Mouse (Mus musculus): ENCODE measurements around the gene Fbxo36. TPM values are rescaled to one million over a fixed set of nuclear protein-coding genes. Genes with fewer than 3 reads are reported as not detected.

Fbxo36 gene
- polyA plus RNA-seq, 1 experiment from 2014 or later: 6.9 TPM

DNA sequence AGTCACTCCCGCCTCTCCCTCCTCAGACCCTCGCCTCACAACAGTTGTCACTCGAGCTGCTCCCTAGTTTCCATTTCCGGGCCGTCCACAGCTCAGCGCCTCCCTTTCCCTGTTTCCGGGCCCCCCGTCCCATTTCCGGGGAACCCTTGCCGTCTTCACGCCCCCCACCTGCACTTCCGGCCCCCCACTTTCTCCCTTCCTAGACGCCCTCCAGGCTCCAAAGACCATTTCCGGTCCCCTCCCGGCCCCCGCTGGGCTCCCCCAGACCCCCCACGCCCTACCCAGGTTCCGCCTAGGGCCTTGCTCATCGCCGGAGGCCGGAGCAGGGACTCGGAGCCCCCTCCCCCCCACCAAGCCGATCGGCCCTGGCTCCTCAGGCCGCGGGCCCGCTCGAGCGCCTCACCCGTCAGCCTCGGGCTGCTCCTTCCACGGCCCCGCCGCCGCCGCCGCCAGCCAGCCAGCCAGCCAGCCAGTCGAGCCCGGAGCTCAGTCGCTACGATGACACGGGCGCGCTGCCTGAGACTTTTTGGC, 955 bp upstream of the Fbxo36 start:
- H3K4me1 ChIP-seq (ENCODE audit: control insufficient read depth, insufficient read depth, low read length): peaks cover 19% of the 10 kb centered on the region

DNA sequence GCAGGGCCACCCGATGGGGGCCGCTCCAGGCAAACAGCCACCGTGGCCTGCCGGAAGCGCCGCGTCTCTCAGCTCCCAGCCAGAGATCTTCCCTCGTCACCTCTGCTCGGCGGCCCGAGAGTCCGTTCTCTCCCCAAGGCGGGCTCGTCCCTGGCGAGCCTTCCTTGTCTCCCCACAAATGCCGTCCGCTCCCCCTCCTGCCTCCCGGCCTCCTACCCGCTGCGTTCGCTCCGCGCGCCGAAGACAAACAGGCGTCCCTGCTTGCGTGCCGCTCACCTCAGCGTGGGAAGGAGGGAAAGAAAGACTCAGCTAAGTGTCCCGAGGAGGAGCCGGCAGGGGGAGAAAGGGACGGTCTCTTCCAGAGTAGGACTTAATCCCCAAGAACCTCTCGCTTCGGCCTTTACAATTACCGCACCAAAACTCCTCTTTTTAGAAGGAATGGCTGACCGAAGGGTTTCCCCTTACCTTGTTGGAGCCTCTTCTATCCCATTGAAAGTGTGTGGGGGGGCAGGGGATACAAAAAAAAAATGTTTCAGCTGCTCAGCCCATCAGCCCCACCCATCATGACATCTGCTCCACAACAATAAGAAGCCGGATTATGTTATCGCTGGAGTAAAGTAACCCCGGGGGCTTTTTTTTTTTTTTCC, 500 bp downstream of the Fbxo36 start, which contains the start of gene Trip12:
TSS of gene Trip12 (minus strand) at position 499 of the 647 bp plus-strand sequence.
- Histone ChIP-seq H3K4me2 (ENCODE audit: low read depth, low read length) (peak within 1 kb of the TSS; percentile 88), H3K36me3 (ENCODE audit: control insufficient read depth, insufficient read depth) (no peaks in the 10 kb centered on the region; the same call in 1 of the 2 replicates), H3K9ac (ENCODE audit: low read length) (peak within 1 kb of the TSS; percentile 100), H3K27ac (ENCODE audit: low read length) (peak within 1 kb of the TSS; percentile 99), H3K9me3 (replicated peaks; ENCODE audit: control insufficient read depth, low read length) (no peaks in the 10 kb centered on the region), H3K4me1 (ENCODE audit: control insufficient read depth, insufficient read depth, low read length) (peaks cover 19% of the 10 kb centered on the region), H3K4me3 (ENCODE audit: low read length) (peak within 1 kb of the TSS; percentile 100), H3K27me3 (ENCODE audit: control insufficient read depth, insufficient read depth, low read length) (no peaks in the 10 kb centered on the region)
- WGBS: 0% methylated on average over 39 of the region's 39 CpGs
- ATAC-seq (replicated peaks; ENCODE audit: extremely low read depth, insufficient read depth, low FRiP score): peak; percentile 25

More for the DNA sequence above, 955 bp upstream of the Fbxo36 start:
- Histone ChIP-seq H3K4me3 (ENCODE audit: low read length) (peak overlapping the region; percentile 100), H3K27me3 (ENCODE audit: control insufficient read depth, insufficient read depth, low read length) (no peaks in the 10 kb centered on the region), H3K9ac (ENCODE audit: low read length) (peak overlapping the region; percentile 100), H3K9me3 (replicated peaks; ENCODE audit: control insufficient read depth, low read length) (no peaks in the 10 kb centered on the region), H3K27ac (ENCODE audit: low read length) (peak overlapping the region; percentile 99), H3K4me2 (ENCODE audit: low read depth, low read length) (peak overlapping the region; percentile 81), H3K36me3 (ENCODE audit: control insufficient read depth, insufficient read depth) (no peaks in the 10 kb centered on the region)
- ATAC-seq (replicated peaks; ENCODE audit: extremely low read depth, insufficient read depth, low FRiP score): peak; percentile 47
- 0% methylated on average over 35 of the region's 44 CpGs for WGBS

DNA sequence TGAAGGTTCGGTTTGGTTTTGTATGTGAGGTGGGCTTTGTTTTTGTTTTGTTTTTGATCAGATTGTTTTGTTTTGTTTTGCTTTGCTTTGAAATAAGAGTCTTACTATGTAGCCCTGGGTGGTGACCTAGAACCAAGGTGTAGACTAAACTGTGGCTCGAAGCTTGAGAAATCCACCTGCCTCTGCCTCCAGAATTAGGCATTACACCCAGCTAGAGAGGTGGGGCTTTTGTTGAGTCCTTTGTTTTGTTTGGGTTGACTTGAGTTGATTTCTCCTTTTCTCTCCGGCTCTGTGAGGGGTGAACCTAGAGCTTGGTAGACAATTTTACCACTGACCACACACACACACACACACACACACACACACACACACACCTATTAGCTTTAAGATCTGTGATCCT, 1.4 kb downstream of the Fbxo36 start:
- no peak overlapping the region for H3K4me3 ChIP-seq (ENCODE audit: low read length)
- peaks cover 18% of the 10 kb centered on the region for H3K4me1 ChIP-seq (ENCODE audit: control insufficient read depth, insufficient read depth, low read length)
- no peaks in the 10 kb centered on the region; the same call in 1 of the 2 replicates for H3K36me3 ChIP-seq (ENCODE audit: control insufficient read depth, insufficient read depth)
- H3K27me3 ChIP-seq (ENCODE audit: control insufficient read depth, insufficient read depth, low read length): no peaks in the 10 kb centered on the region
- H3K27ac ChIP-seq (ENCODE audit: low read length): no peak overlapping the region
- no peak for ATAC-seq (replicated peaks; ENCODE audit: extremely low read depth, insufficient read depth, low FRiP score)
- peak overlapping the region; percentile 100; the same call in 1 of the 2 replicates for H3K9ac ChIP-seq (ENCODE audit: low read length)
- no peaks in the 10 kb centered on the region for H3K9me3 ChIP-seq (replicated peaks; ENCODE audit: control insufficient read depth, low read length)
- peak overlapping the region; percentile 88 for H3K4me2 ChIP-seq (ENCODE audit: low read depth, low read length)
- WGBS: 71% methylated on average over 3 of the region's 3 CpGs

DNA sequence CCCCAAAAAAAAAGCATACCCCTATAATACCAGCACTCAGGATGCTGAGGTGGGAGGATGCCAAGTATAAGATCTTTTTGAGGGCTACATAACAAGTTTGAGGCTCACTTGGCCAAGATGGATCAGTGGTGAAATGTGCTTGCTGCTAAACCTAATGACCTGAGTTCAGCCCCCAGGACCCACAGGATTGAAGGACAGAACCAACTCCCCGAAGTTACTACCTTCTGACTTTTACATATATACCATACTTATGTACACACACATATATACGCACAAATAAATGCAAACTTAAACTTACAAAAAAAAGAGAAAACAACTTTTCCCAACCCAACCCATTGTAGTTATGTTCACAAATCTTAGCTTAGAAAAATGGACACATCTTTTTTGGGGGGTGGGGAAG, 3.7 kb downstream of the Fbxo36 start:
- no peak overlapping the region for H3K4me3 ChIP-seq (ENCODE audit: low read length)
- H3K27ac ChIP-seq (ENCODE audit: low read length): no peak overlapping the region
- ATAC-seq (replicated peaks; ENCODE audit: extremely low read depth, insufficient read depth, low FRiP score): no peak
- H3K27me3 ChIP-seq (ENCODE audit: control insufficient read depth, insufficient read depth, low read length): no peaks in the 10 kb centered on the region
- no peak overlapping the region for H3K4me2 ChIP-seq (ENCODE audit: low read depth, low read length)
- no peaks in the 10 kb centered on the region for H3K9me3 ChIP-seq (replicated peaks; ENCODE audit: control insufficient read depth, low read length)
- no peak overlapping the region for H3K9ac ChIP-seq (ENCODE audit: low read length)
- 92% methylated on average over 2 of the region's 2 CpGs for WGBS
- no peaks in the 10 kb centered on the region; the same call in 1 of the 2 replicates for H3K36me3 ChIP-seq (ENCODE audit: control insufficient read depth, insufficient read depth)
- peaks cover 7% of the 10 kb centered on the region; the same call in 1 of the 2 replicates for H3K4me1 ChIP-seq (ENCODE audit: control insufficient read depth, insufficient read depth, low read length)

DNA sequence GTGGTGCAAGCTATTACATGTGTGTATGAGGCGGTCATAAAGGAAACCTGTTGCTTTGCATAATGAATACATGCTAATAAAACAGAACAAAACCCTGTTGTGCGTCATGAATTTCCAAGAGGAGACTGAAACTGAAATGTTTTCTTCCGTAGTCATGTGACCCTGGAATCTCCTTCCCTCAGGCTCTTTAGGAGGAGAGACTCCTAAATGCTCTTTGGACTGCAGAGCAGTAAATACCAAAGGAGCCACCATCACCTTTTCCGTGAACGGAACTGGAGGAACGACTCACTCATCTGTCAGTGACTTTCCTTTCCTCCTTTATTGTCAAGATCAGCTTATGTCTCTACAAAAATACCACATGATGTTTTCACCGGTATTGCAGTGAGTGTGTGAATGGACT, 8.1 kb downstream of the Fbxo36 start:
- 87% methylated on average over 7 of the region's 7 CpGs for WGBS
- Histone ChIP-seq H3K27ac (ENCODE audit: low read length) (no peak overlapping the region), H3K27me3 (ENCODE audit: control insufficient read depth, insufficient read depth, low read length) (no peaks in the 10 kb centered on the region), H3K9me3 (replicated peaks; ENCODE audit: control insufficient read depth, low read length) (no peaks in the 10 kb centered on the region), H3K4me2 (ENCODE audit: low read depth, low read length) (no peak overlapping the region), H3K4me3 (ENCODE audit: low read length) (no peak overlapping the region), H3K4me1 (ENCODE audit: control insufficient read depth, insufficient read depth, low read length) (no peaks in the 10 kb centered on the region), H3K36me3 (ENCODE audit: control insufficient read depth, insufficient read depth) (no peaks in the 10 kb centered on the region; the same call in 1 of the 2 replicates), H3K9ac (ENCODE audit: low read length) (no peak overlapping the region)
- no peak for ATAC-seq (replicated peaks; ENCODE audit: extremely low read depth, insufficient read depth, low FRiP score)

DNA sequence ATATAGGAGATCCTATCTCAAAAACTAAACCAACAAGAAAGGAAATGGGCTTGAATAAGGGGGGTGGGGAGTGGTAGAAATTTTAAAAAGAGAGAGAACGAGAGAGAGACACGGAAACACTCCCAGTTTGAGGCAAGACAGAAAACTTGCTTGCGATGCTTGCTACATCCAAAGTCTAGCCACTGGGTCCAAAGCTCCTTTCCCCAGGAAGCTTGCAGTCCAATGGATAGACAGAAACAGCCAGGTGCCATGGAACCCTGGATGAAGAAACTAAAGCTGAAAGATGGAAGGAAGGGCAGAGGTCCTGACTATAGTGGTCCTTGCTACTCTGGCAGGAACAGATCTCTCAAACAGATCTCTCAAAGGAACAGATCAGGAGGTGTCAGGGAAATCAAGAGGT, 8.7 kb downstream of the Fbxo36 start:
- no peaks in the 10 kb centered on the region for H3K9me3 ChIP-seq (replicated peaks; ENCODE audit: control insufficient read depth, low read length)
- no peak overlapping the region for H3K9ac ChIP-seq (ENCODE audit: low read length)
- no peaks in the 10 kb centered on the region; the same call in 1 of the 2 replicates for H3K36me3 ChIP-seq (ENCODE audit: control insufficient read depth, insufficient read depth)
- H3K27ac ChIP-seq (ENCODE audit: low read length): no peak overlapping the region
- no peak overlapping the region for H3K4me2 ChIP-seq (ENCODE audit: low read depth, low read length)
- no peak overlapping the region for H3K4me3 ChIP-seq (ENCODE audit: low read length)
- H3K4me1 ChIP-seq (ENCODE audit: control insufficient read depth, insufficient read depth, low read length): no peaks in the 10 kb centered on the region
- 89% methylated on average over 3 of the region's 3 CpGs for WGBS
- ATAC-seq (replicated peaks; ENCODE audit: extremely low read depth, insufficient read depth, low FRiP score): no peak
- H3K27me3 ChIP-seq (ENCODE audit: control insufficient read depth, insufficient read depth, low read length): no peaks in the 10 kb centered on the region

DNA sequence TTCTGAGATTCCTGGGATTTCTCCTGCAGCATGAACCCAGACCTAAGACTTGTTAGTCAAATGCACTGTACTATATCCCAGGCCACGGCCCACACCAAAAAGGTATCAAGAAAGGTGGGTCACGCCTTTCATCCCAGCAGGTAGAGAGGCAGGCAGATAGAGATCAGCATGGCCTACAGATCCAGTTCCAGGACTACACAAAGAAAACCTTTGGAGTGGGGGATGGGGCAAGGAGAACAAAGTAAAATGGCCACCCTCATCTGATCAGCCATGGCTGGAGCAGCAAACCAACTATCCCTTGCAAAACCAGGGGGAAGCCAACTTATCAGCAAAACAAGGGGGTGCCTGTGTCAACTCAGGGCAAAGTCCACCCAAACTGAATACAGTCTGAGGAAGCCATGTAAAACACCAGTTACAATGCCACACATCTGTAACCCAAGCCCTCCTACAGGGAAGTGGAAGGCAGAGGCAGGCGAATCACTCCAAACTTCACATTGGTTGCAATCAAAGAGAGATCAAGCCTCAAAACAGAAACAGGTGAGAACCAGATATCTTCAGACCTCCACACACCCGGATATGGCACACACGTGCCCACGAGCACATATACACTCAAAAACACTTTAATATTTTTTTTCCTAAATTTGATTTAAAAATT, 9.3 kb downstream of the Fbxo36 start:
- H3K27ac ChIP-seq (ENCODE audit: low read length): no peak overlapping the region
- no peak overlapping the region for H3K9ac ChIP-seq (ENCODE audit: low read length)
- H3K27me3 ChIP-seq (ENCODE audit: control insufficient read depth, insufficient read depth, low read length): no peaks in the 10 kb centered on the region
- H3K4me3 ChIP-seq (ENCODE audit: low read length): no peak overlapping the region
- no peak overlapping the region for H3K4me2 ChIP-seq (ENCODE audit: low read depth, low read length)
- no peaks in the 10 kb centered on the region; the same call in 1 of the 2 replicates for H3K36me3 ChIP-seq (ENCODE audit: control insufficient read depth, insufficient read depth)
- ATAC-seq (replicated peaks; ENCODE audit: extremely low read depth, insufficient read depth, low FRiP score): no peak
- no peaks in the 10 kb centered on the region for H3K9me3 ChIP-seq (replicated peaks; ENCODE audit: control insufficient read depth, low read length)
- 94% methylated on average over 6 of the region's 6 CpGs for WGBS
- H3K4me1 ChIP-seq (ENCODE audit: control insufficient read depth, insufficient read depth, low read length): no peaks in the 10 kb centered on the region

DNA sequence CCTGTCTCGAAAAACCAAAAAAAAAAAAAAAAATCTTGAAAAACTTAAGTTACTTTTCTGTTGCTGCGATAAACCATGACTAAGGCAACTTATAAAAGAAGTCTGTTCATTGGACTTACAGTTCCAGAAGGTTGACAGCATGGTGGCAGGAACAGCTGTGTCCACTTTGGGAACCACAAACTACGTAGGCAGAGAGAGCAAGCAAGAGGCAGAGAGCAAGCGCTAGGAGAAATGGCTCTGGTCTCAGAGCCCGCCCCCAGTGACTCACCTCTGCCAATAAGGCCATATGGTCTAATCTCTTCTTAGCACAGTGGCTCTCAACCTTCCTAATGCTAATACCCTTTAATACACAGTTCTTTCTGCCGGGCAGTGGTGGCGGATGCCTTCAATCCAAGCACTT, 10.2 kb downstream of the Fbxo36 start:
- Histone ChIP-seq H3K4me3 (ENCODE audit: low read length) (no peak overlapping the region), H3K27ac (ENCODE audit: low read length) (no peak overlapping the region), H3K9ac (ENCODE audit: low read length) (no peak overlapping the region), H3K4me2 (ENCODE audit: low read depth, low read length) (no peak overlapping the region), H3K4me1 (ENCODE audit: control insufficient read depth, insufficient read depth, low read length) (no peaks in the 10 kb centered on the region), H3K9me3 (replicated peaks; ENCODE audit: control insufficient read depth, low read length) (no peaks in the 10 kb centered on the region), H3K36me3 (ENCODE audit: control insufficient read depth, insufficient read depth) (no peaks in the 10 kb centered on the region), H3K27me3 (ENCODE audit: control insufficient read depth, insufficient read depth, low read length) (no peaks in the 10 kb centered on the region)
- WGBS: 93% methylated on average over 7 of the region's 7 CpGs
- no peak for ATAC-seq (replicated peaks; ENCODE audit: extremely low read depth, insufficient read depth, low FRiP score)

DNA sequence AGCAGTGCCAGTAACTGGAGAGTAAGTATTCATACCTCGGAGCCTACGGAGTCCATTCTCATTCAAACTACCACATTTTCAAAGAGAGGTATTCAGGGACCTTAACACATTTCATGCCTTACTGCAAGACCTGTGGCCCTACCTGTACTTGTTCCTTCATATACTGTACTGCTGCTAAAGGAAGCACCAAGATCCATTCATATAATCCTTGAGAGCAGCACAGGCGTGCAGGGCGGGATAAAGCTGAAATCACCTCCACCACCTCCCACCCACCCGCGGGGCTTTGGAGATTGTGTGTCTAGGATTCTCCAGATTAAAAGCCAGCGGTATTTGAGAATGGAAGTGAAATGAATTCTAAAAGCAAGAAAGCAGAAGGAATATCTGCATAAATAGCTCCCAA, 10.8 kb downstream of the Fbxo36 start:
- no peak overlapping the region for H3K27ac ChIP-seq (ENCODE audit: low read length)
- H3K9me3 ChIP-seq (replicated peaks; ENCODE audit: control insufficient read depth, low read length): no peaks in the 10 kb centered on the region
- H3K27me3 ChIP-seq (ENCODE audit: control insufficient read depth, insufficient read depth, low read length): no peaks in the 10 kb centered on the region
- H3K4me3 ChIP-seq (ENCODE audit: low read length): no peak overlapping the region
- H3K4me2 ChIP-seq (ENCODE audit: low read depth, low read length): no peak overlapping the region
- H3K36me3 ChIP-seq (ENCODE audit: control insufficient read depth, insufficient read depth): no peaks in the 10 kb centered on the region
- H3K4me1 ChIP-seq (ENCODE audit: control insufficient read depth, insufficient read depth, low read length): no peaks in the 10 kb centered on the region
- WGBS: 91% methylated on average over 7 of the region's 7 CpGs
- no peak for ATAC-seq (replicated peaks; ENCODE audit: extremely low read depth, insufficient read depth, low FRiP score)
- no peak overlapping the region for H3K9ac ChIP-seq (ENCODE audit: low read length)
